Mouse (Mus musculus) layer of hippocampus, adult 18-20 months (tissue): ENCODE data around the gene Bhlhe40. TPM values are rescaled to one million over a fixed set of nuclear protein-coding genes. Genes with fewer than 3 reads are reported as not detected.

Source experiments
- DNase-seq, 2 experiments: peaks; one replicate each; pipeline ENCODE4 v3.0.0; 2022; ENCODE audit warnings: low spot score in 2 of 2
- total RNA-seq, 2 experiments: library from RNA; stranded (reverse); gene quantifications; 2 replicates each; pipeline ENCODE4 v1.2.3; 2021

The Bhlhe40 gene
- total RNA-seq, 2 experiments from 2014 or later: 119 to 123 TPM

- peak in 1 of 2 experiments; percentile 27 for DNase-seq
These were observed 2.1 kb downstream of the Bhlhe40 start for GRCm38 (mm10) chr6:108662314-108663240.

- peak in 1 of 2 experiments; percentile 7 for DNase-seq
These were observed 3.1 kb downstream of the Bhlhe40 start for GRCm38 (mm10) chr6:108663241-108664194.

GRCm38 (mm10) chr6:108664533-108665150 lies 4.2 kb downstream of the Bhlhe40 start:
- peak in 1 of 2 experiments; percentile 10 for DNase-seq

GRCm38 (mm10) chr6:108665587-108665986 lies 5.2 kb downstream of the Bhlhe40 start:
- no peak for DNase-seq

GRCm38 (mm10) chr6:108666648-108667488 lies 6.4 kb downstream of the Bhlhe40 start:
- peak in 1 of 2 experiments; percentile 5 for DNase-seq

GRCm38 (mm10) chr6:108667599-108668021 lies 7.2 kb downstream of the Bhlhe40 start:
- DNase-seq: peak in 1 of 2 experiments; percentile 14

GRCm38 (mm10) chr6:108668321-108668786 lies 7.9 kb downstream of the Bhlhe40 start:
- peak; percentile 60 to 80 for DNase-seq

GRCm38 (mm10) chr6:108670276-108670675 lies 9.8 kb downstream of the Bhlhe40 start:
- DNase-seq: no peak

- no peak for DNase-seq
These were observed 10.4 kb downstream of the Bhlhe40 start for GRCm38 (mm10) chr6:108670821-108671220.

GRCm38 (mm10) chr6:108672094-108672493 lies 11.7 kb downstream of the Bhlhe40 start:
- no peak for DNase-seq

- DNase-seq: no peak
These were observed 13.8 kb downstream of the Bhlhe40 start for GRCm38 (mm10) chr6:108674221-108674620.

- DNase-seq: no peak
These were observed 16.4 kb downstream of the Bhlhe40 start for GRCm38 (mm10) chr6:108676783-108677340.

- DNase-seq: no peak
These were observed 17.3 kb downstream of the Bhlhe40 start for GRCm38 (mm10) chr6:108677697-108678096.

- DNase-seq: no peak
These were observed 17.8 kb downstream of the Bhlhe40 start for GRCm38 (mm10) chr6:108678227-108678626.

- DNase-seq: no peak
These were observed 20.1 kb downstream of the Bhlhe40 start for GRCm38 (mm10) chr6:108680503-108680902.

GRCm38 (mm10) chr6:108681084-108681483 lies 20.7 kb downstream of the Bhlhe40 start:
- no peak for DNase-seq

GRCm38 (mm10) chr6:108683140-108683539 lies 22.7 kb downstream of the Bhlhe40 start:
- no peak for DNase-seq

- no peak for DNase-seq
These were observed 24.0 kb downstream of the Bhlhe40 start for GRCm38 (mm10) chr6:108684430-108684829.

GRCm38 (mm10) chr6:108685758-108686355 lies 25.4 kb downstream of the Bhlhe40 start:
- DNase-seq: no peak
